Mouse (Mus musculus) thymus, adult 2 months (tissue): ENCODE results near the gene Rpl23. TPM values are rescaled to one million over a fixed set of nuclear protein-coding genes. Genes with fewer than 3 reads are reported as not detected.

Source experiments
- DNase-seq: peaks from one replicate; pipeline ENCODE4 v3.0.0; 2021
- H3K27ac ChIP-seq: fragments of 200-500 bp; 2 replicates; pipeline ENCODE4 v1.5.1; 2012; ENCODE audit warnings: low read length, control low read depth; ENCODE audit not compliant: control insufficient read depth, insufficient read depth
- H3K27me3 ChIP-seq: fragments of 200-500 bp; 2 replicates; pipeline ENCODE4 v1.6.1; 2012; ENCODE audit warnings: mild to moderate bottlenecking, low read length, moderate library complexity, mixed read lengths; ENCODE audit not compliant: control insufficient read depth, insufficient read depth
- H3K36me3 ChIP-seq: fragments of 200-500 bp; 2 replicates; pipeline ENCODE4 v1.6.1; 2012; ENCODE audit warnings: mild to moderate bottlenecking, low read length, moderate library complexity; ENCODE audit not compliant: control insufficient read depth, insufficient read depth
- H3K4me1 ChIP-seq: fragments of 200-500 bp; replicated peaks from 2 replicates; pipeline ENCODE4 v1.6.1; 2012; ENCODE audit warnings: low read length; ENCODE audit not compliant: control insufficient read depth, insufficient read depth
- H3K4me3 ChIP-seq: fragments of 200-500 bp; 2 replicates; pipeline ENCODE4 v1.5.1; 2012; ENCODE audit warnings: mild to moderate bottlenecking, low read length, control low read depth, moderate library complexity; ENCODE audit not compliant: control insufficient read depth, insufficient read depth
- CTCF ChIP-seq: fragments of 200-500 bp; IDR thresholded peaks from 2 replicates; pipeline ENCODE4 v1.5.1; 2012; ENCODE audit warnings: mild to moderate bottlenecking, control low read depth, low read length, moderate library complexity, borderline replicate concordance; ENCODE audit not compliant: control insufficient read depth, poor library complexity, insufficient read depth; ENCODE audit errors: extremely low read depth
- POLR2A ChIP-seq: fragments of 200-500 bp; IDR thresholded peaks from 2 replicates; pipeline ENCODE4 v1.6.1; 2012; ENCODE audit warnings: mild to moderate bottlenecking, low read length, control low read depth, moderate library complexity; ENCODE audit not compliant: control insufficient read depth, poor library complexity, insufficient read depth; ENCODE audit errors: extremely low read depth
- WGBS: fragments of 180-500 bp; shearing (Covaris S2); methylation state at CpG from one replicate; pipeline ENCODE4 v1.1.7; 2018; 5-methylcytosine and 5-hydroxymethylcytosine counted together
- polyA plus RNA-seq: library from polyadenylated mRNA; depleted of rRNA; stranded (reverse); fragments of >200 nt; gene quantifications from 2 replicates; pipeline ENCODE4 v1.2.3, GENCODE M21; 2012

Gene Rpl23
- polyA plus RNA-seq, 1 experiment: 154 TPM

DNA sequence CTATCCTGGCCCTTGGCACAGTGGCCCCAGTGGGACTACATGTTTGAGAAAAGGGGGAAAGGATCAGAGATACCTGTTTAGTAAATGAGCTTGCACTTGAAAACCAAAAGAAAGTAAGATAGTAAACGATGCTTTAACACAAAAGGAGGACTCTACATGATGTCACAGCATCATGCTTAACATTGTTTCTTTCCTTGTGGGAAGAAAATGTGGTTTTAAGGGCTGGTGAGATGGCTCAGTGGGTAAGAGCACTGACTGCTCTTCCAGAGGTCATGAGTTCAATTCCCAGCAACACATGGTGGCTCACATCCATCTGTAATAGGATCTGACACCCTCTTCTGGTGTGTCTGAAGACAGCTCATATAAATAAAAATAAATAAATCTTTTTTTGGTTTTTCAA, 24.1 kb downstream of the Rpl23 start:
- Histone ChIP-seq H3K27me3 (no peaks in the 10 kb centered on the region), H3K4me3 (no peak overlapping the region), H3K27ac (no peak overlapping the region), H3K36me3 (peaks cover 57% of the 10 kb centered on the region), H3K4me1 (no peaks in the 10 kb centered on the region)
- no peak for DNase-seq
- no peak for TF ChIP-seq CTCF
- no peak for TF ChIP-seq POLR2A
- 95% methylated on average over 1 of the region's 1 CpGs for WGBS

DNA sequence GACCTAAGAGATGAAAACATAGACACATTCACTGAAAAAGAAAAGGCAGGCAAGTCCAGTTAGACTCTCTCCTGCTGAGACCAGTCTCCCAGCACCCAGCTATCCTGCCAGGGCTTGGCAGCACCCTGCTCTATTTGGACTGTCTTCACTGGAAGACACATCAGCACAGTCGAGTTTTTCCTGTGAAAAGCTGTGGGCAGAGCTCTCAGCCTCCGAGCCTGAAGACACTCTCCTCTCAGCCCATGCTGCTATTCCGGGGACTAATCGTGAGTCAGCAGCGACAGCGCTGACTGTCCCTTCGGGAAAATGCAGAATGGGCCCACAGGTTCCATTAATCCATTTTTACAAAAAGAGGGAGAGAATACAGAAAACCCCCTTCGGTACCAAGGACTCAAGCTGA, 29.0 kb downstream of the Rpl23 start:
- WGBS: 98% methylated on average over 8 of the region's 8 CpGs
- no peak for DNase-seq
- no peaks in the 10 kb centered on the region for H3K27me3 ChIP-seq
- H3K27ac ChIP-seq: no peak overlapping the region
- TF ChIP-seq POLR2A (no peak), CTCF (no peak)
- no peak overlapping the region for H3K4me3 ChIP-seq
- H3K4me1 ChIP-seq: no peaks in the 10 kb centered on the region
- peaks cover 79% of the 10 kb centered on the region for H3K36me3 ChIP-seq

DNA sequence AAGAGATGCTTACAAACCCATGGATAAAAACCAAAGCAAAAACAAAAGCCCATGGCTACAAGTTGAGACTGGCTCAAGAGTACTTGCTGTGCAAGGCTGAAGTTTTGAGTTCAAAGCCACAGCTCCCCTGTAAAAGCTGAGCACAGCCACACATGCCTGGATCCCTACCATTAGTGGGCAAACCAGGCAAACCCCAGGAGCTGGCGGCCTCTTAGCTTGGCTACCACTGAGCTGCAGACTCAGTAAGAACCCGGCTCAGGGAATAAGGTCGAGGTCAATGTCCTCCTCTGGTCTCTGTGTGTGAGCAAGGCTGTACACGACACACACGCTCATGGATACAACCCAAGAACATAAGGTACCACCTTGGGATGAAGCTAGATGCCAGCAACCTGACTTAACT, 33.7 kb downstream of the Rpl23 start:
- H3K27me3 ChIP-seq: no peaks in the 10 kb centered on the region
- no peak for TF ChIP-seq POLR2A
- no peak for TF ChIP-seq CTCF
- H3K4me1 ChIP-seq: 0 out of 2 replicates have a peak, but pooled peaks cover under 1% of the 10 kb centered on the region
- no peak for DNase-seq
- H3K36me3 ChIP-seq: peaks cover 44% of the 10 kb centered on the region
- no peak overlapping the region for H3K27ac ChIP-seq
- 95% methylated on average over 5 of the region's 5 CpGs for WGBS
- H3K4me3 ChIP-seq: no peak overlapping the region

DNA sequence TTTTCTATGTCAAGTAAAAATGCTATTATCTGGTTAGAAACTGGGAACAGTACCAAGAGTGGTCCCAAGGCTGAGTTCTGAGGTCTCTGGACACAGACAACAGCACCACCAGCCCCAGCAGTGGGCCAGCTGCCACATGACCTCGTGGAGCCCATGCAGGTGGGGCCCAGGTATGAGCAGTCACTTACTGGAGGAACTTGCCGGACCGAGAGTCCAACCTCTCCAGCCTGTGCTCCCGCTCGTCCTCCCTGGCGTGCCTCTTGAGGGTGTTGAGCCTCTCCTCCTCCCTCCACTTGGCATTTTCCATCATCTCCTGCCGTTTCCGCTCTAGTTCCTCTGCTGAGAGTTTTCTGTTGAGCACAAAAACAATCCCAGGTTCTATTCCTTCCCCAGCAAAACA, 34.5 kb downstream of the Rpl23 start:
- TF ChIP-seq CTCF (no peak), POLR2A (no peak)

DNA sequence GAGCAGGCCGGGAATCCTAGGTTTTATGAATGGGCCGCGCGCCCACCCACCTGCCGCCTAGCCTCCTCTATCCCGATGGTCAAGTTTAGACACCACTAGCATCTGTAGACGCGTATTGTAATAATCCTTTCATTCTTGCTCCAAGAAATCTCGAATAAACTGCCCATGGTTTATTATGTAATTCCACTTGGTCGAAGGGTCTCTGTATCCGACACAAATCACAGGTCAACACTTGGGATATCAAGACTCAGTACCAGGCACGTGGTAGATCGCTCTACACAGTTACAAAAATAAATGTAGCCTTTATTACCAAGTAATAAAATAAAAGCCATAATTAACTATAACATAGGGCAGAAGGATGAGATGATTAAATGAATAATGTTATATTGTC, 36.9 kb downstream of the Rpl23 start:
- H3K4me1 ChIP-seq: peaks cover 15% of the 10 kb centered on the region
- H3K27ac ChIP-seq: no peak overlapping the region
- H3K4me3 ChIP-seq: peak overlapping the region; percentile 98
- WGBS: 8% methylated on average over 13 of the region's 13 CpGs
- no peaks in the 10 kb centered on the region for H3K27me3 ChIP-seq
- DNase-seq: no peak
- TF ChIP-seq CTCF: no peak
- no peak for TF ChIP-seq POLR2A
- peaks cover 17% of the 10 kb centered on the region for H3K36me3 ChIP-seq

More for the DNA sequence above, 34.5 kb downstream of the Rpl23 start:
- no peak for DNase-seq
- 97% methylated on average over 8 of the region's 8 CpGs for WGBS
- H3K4me3 ChIP-seq: no peak overlapping the region
- H3K27me3 ChIP-seq: no peaks in the 10 kb centered on the region
- peaks cover 7% of the 10 kb centered on the region for H3K4me1 ChIP-seq
- H3K36me3 ChIP-seq: peaks cover 36% of the 10 kb centered on the region
- H3K27ac ChIP-seq: no peak overlapping the region

DNA sequence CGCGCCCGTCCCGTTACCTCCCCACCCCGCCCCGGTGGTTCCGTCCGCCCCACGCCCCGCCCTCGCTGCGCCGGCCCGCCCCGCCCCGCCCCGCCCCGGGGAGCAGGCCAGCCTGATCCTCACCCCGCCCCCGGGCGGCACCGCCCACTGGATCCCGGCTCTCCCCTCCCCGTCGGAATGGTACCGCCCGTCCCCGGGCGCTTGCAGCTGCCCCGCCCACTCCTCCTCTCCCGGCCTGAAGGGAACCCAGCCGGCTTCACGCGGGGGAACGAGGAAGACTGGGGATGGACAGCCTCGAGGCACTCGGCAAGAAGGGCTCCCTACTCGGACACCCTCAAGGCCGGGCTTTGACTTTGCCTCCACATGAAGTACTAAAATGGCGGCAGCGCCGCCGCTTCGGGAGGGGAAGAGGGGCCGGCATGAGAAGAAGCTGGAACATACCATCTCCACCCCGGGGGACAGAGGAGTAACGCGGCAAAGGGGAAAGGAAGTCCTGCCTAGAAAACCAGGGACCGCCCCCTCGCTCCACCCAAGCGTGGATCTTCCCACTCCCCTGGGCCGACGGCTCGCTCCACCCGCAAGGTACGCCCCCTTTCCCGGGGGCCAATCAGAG, 37.4 kb downstream of the Rpl23 start:
- peaks cover 12% of the 10 kb centered on the region for H3K36me3 ChIP-seq
- TF ChIP-seq CTCF (no peak), POLR2A (0 out of 2 replicates have a peak, but pooled peaks have one; percentile 35)
- peak overlapping the region; percentile 79 for H3K27ac ChIP-seq
- peak; percentile 99 for DNase-seq
- H3K4me3 ChIP-seq: peak overlapping the region; percentile 98
- WGBS: under 1% methylated on average over 51 of the region's 57 CpGs
- H3K27me3 ChIP-seq: no peaks in the 10 kb centered on the region
- H3K4me1 ChIP-seq: peaks cover 20% of the 10 kb centered on the region

DNA sequence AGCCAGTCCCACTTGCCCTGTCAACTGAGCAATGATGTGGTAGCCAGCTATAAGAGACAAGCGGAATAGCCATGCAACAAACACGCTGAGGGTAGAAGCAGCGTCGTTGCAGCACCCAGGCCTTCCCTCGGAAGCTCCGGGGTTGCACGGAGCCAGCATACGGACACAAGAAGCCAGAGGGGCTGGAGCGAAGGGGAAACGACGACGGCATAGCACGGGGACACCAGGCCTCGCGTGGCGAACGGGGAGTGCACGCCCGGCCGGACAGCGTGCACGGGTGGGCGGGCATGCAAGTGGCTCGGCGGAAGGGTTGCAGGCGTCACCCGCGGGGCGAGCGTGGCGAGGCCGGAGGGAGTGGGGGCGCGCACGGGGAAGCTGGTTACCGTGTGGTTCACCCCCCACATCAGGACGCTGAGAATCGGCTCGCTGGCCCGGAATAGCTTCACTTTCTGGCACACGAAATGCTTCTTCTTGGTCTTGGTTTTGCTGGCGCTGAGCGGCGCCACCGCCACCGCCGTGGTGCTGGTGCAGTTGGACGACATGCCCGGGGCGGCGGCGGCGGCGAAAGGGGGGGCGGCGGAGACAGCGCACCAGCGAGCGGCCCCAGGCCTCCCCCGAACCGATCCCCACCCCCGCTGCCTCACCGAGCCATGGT, 38.0 kb downstream of the Rpl23 start, which contains the start of gene Pip4k2b:
Gene Pip4k2b, minus strand, starts transcription at position 642 of the 655 bp plus-strand sequence.
- H3K4me3 ChIP-seq: peak within 1 kb of the TSS; percentile 98
- no peaks in the 10 kb centered on the region for H3K27me3 ChIP-seq
- H3K4me1 ChIP-seq: peaks cover 20% of the 10 kb centered on the region
- DNase-seq: no peak
- H3K36me3 ChIP-seq: peaks cover 5% of the 10 kb centered on the region
- under 1% methylated on average over 59 of the region's 63 CpGs for WGBS
- no peak for TF ChIP-seq CTCF
- TF ChIP-seq POLR2A: no peak
- H3K27ac ChIP-seq: peak within 1 kb of the TSS; percentile 82
